Mouse (Mus musculus): ENCODE data around the gene Kcnip1.

DNA sequence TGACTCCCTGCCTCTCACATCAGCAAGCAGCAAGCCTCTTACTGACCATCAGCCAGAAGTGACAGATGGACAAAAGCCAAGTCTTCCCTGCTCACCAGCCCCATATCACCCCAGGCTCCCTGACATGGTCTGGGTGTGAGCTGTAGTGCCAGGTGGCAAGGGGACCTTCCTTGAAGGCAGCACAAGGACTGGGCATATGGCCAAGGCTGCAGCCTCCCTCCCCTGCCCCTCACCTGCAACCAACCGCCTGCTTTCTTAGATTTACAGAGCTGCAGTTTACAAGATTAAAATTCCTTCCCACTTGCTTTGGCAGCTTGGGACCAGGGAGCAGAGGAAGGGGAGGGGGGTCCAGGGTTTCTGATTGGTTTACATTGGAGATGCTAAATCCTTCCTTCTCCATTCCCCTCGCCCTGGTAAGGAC, 80.8 kb downstream of the Kcnip1 start:
- TF ChIP-seq POLR2AphosphoS2 (IDR thresholded peaks at IDR 0.05; ENCODE audit: low read depth, low read length) = no peak
- TF ChIP-seq EP300 (IDR thresholded peaks at IDR 0.05; ENCODE audit: low read length) = no peak
- no peak for TF ChIP-seq ZC3H11A (IDR thresholded peaks at IDR 0.05; ENCODE audit: low read depth, low read length)
- no peak for TF ChIP-seq TCF12 (IDR thresholded peaks at IDR 0.05; ENCODE audit: low read depth, low read length)
- no peak for TF ChIP-seq POLR2A (IDR thresholded peaks at IDR 0.05; ENCODE audit: low read depth, low read length)
- TF ChIP-seq ETS1 (conservative IDR thresholded peaks at IDR 0.05; ENCODE audit: low read depth, low read length) = no peak
- no peak for TF ChIP-seq CTCF (conservative IDR thresholded peaks at IDR 0.05 in 1 of 2, IDR thresholded peaks at IDR 0.05 in 1 of 2; ENCODE audit: low read depth in 2 of 2, low read length in 2 of 2)
- no peak for TF ChIP-seq NELFE (IDR thresholded peaks at IDR 0.05; ENCODE audit: low read depth, low read length)
- no peak for TF ChIP-seq CHD1 (IDR thresholded peaks at IDR 0.05; ENCODE audit: low read depth, low read length)
- no peak for TF ChIP-seq USF1 (IDR thresholded peaks at IDR 0.05; ENCODE audit: low read depth, low read length)
- TF ChIP-seq MAX (IDR thresholded peaks at IDR 0.05; ENCODE audit: low read length) = no peak
- TF ChIP-seq RCOR1 (conservative IDR thresholded peaks at IDR 0.05; ENCODE audit: low read depth, low read length) = no peak
